Mouse (Mus musculus) G1E-ER4 (cell line): ENCODE measurements around the gene Fkbp2. TPM values are rescaled to one million over a fixed set of nuclear protein-coding genes. Genes with fewer than 3 reads are reported as not detected.

Experiments
- GATA1 ChIP-seq: IDR thresholded peaks from one replicate; pipeline ENCODE4 v1.8.0; 2012; ENCODE audit warnings: low read length, inconsistent platforms
- polyA plus RNA-seq: library from polyadenylated mRNA; stranded (reverse); fragments of >175 nt; gene quantifications from 2 replicates; pipeline ENCODE4 v1.2.3, GENCODE M21; 2012

Gene Fkbp2
- polyA plus RNA-seq, 1 experiment, result 256 TPM

DNA sequence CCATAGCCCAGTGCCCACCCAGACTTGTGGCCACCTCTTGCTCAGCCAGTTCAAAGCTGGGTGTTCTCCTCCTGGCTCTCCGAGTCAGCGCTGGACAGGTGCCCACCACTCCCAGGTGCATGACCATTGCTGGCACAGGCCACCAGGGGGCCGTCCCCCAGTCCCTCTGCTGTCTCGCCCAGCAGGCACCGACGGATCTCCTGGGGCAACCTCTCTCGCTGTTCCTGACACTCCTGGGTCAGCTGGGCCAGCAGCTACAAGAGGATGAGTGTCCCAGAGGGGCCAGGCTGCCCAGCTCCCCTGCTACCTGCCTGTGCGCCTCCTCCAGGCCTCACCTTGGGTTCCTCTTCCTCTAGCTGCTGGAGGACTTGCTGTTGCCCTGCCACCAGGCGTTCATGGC, 26.3 kb downstream of the Fkbp2 start:
- no peak for TF ChIP-seq GATA1

DNA sequence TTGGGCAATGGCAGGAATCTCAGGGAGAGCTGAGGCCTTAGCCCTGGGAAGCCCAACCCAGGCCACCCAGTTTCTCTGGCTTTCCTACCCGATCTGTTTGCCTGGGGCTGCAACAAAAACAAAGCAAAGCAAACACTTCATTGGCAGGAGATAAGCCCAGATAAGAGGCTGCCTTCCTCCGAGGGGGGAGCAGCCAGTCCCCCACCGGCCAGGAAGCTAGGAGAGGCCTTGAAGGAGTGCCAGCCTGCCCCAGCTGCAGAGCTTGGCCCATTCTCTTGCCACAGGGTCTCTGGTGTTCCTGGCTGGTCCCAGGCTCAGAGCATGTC, 27.6 kb downstream of the Fkbp2 start:
- no peak for TF ChIP-seq GATA1

DNA sequence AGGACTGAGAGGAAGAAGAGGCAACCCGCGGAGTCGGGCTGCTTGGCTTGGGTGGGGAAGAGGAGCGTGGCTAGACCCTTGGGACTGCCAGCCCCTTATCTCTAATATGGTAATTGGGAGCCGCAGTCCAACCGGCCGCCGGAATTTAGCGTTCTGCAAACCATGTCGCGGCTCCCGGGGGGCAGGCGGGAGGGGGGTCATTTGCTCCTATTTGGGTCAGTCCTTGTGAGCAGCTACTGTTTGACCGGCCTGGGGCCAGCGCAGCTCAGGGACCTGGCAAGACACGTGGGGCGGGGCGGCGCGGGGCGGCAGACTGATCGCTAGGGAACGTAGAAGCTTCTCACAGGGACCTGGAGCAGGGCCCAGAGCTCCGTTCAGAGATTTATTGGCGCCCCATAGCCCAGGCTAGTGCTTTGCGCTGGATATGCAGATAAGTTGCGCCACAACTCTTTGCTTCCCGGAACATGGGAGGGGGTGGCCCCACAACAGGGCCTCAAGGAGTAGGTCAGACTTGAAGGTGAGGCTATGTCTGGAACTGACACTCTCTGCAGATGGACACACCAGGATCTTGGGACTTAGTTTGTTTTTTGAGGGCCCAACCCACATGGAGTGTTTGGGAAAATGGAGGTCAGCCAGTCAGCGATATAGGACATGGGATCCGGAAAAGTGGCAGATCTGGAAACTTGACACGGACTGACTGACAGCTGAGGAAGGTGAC, 28.1 kb downstream of the Fkbp2 start:
- TF ChIP-seq GATA1, result no peak

DNA sequence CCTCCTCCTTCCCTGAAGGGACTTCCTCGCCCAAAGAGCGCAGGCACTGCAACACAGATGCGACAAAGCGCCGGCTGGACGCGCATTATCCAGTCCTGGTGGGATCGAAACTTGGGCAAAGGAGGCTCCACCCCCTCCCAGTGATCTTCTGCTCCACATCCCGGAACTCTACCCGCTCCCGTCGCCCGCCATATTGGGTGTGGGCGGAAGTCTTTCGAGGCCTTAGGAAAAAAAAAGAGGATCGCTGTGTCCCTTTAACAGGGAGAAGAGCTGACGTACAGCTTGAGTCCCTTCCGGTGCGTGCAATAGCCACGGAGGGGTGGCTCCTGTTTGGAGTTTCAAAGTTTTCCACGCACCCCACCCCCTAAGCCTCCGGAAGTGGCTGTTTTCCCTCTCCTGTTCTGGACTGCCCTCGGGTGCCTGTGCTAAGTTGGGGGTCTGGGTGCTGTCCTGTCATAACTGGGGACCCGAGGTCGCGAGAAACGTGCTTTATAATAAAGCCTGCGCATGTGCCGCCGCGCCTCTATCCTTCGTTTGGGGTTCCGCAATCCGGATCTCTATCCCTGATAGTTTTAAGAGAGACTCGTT, 28.8 kb downstream of the Fkbp2 start:
- no peak for TF ChIP-seq GATA1

DNA sequence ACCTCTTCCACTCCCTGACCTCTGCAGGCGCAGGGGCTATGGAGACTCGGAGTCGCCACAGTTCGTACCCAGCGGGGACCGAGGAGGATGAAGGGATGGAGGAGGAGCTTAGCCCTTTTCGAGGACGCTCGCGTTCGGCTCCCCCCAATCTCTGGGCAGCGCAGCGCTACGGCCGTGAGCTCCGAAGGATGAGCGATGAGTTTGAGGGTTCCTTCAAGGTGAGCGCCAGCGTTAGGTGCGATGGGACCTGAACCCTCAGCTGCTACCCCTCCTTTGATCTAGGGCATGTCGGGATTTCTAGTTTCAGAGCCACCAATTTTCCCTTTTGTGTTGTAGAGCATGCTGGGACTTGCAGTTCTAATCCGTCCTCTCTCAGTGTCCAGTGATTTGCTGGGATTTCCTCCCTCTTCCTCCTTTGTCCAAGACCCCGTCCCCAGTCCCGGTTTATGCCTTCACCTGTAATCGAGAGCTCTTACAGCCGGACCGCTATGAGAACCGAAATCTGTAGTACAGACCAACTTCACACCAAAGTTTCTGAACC, 29.6 kb downstream of the Fkbp2 start:
- TF ChIP-seq GATA1, result no peak

DNA sequence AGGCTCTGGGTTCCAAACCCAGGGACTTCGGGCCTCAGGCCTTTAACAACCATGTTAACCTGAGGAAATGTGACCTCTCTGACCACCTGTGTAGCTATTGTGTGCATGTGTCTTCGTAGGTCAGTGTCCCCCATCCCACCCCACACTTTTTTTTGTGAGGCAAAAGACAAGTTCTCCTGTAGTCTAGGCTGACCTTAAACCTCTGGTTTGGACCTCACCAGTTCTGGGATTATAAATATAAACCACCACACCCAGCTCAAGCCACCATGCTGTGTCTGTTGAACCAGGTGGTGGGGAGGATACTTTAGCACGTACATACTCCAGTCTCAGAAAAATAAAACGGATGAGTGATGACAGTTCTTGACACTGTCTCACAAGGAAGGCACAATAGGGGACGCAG, 30.4 kb downstream of the Fkbp2 start:
- TF ChIP-seq GATA1, result no peak

DNA sequence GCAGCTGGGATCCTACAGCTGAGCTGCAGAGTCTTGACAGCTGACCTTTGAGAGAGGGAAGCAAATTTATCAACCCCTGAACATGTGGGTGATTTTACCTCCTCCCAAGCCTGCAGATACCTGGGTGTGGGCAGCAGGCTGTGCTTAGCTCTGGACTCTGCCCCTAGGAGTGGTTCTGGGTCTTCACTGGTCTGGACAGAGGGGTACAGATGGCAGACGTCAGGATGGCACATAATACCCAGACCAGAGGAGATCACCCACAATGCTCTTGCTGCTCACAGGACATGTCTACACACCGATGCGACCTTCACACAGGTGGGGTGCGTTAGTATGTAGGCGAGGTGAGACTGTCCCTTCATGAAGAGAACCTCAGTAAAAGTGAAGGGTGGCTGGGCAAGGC, 30.8 kb downstream of the Fkbp2 start:
- no peak for TF ChIP-seq GATA1

DNA sequence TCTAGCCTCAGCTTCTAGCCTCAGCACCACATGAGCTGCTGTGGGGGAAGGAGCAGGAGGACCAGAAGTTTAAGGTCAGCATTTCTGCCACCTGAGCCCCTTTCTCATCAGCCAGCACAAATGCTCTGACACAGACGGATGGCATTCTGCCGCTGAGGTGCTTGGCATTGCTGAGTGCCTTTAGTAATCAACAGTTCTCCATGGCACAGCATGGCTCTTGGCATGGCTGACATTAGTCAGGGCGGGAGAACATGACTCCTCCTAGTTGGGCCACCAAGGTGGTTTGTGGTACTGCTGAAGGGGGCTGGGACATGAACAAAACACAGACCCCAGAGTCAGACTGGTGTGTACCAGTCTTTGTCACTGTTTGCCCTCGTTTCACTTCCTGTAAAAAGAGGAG, 32.1 kb downstream of the Fkbp2 start:
- no peak for TF ChIP-seq GATA1

GRCm38 (mm10) chr19:6947742-6948141, 32.6 kb downstream of the Fkbp2 start:
- no peak for TF ChIP-seq GATA1

DNA sequence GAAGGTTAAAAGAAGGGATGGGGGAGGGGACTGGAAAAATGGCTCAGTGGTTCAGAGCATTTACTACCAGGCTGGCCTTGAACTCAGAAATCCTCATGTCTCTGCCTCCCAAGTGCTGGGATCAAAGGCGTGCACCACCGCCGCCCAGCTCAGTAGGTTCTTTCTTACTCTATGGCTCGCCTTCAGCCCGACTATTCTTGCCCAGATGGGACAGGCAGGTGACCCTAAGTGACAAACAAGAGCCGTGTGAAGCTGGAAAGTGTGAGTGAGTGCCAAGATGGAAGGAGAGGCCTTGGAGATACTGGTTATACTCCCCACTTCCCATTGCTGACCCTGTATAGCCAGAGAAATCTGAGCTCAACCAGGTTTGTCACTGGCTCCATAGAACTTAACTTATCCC, 36.6 kb downstream of the Fkbp2 start:
- no peak for TF ChIP-seq GATA1

DNA sequence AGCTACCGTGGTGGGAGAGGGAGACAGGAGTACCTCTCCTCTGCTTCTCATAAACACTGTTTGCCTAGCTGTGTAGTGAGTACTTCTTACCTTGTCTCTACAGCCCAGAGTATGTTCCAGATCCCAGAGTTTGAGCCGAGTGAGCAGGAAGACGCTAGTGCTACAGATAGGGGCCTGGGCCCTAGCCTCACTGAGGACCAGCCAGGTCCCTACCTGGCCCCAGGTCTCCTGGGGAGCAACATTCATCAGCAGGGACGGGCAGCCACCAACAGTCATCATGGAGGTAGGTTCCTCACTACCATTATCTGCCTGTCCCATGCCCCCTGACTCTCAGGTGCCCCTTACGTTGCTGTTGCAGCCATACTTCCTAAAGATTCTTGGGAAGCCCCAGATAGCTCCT, 37.5 kb downstream of the Fkbp2 start:
- TF ChIP-seq GATA1, result no peak

DNA sequence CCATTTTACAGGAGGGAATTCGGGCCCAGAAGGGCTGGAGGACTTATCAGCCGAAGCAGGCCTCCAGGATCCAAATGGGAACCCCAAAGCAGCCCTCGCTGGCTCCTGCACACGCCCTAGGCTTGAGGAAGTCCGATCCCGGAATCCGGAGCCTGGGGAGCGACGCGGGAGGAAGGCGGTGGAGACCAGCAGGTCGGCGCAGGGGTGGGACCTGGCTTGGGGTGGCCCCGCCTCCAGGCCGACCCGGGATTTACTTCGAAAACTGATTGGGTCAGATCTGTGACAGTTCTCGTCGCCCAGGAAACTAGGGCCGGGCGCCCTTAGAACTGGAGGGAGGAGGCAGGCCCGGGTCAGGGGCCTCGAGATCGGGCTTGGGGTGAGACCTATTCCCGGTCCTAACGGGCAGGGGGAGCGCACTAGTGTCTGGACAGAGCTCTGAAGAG, 38.0 kb downstream of the Fkbp2 start, which contains the start of gene Gpr137:
TSS of gene Gpr137 (minus strand) at position 232 of the 443 bp plus-strand sequence.
- TF ChIP-seq GATA1, result no peak

DNA sequence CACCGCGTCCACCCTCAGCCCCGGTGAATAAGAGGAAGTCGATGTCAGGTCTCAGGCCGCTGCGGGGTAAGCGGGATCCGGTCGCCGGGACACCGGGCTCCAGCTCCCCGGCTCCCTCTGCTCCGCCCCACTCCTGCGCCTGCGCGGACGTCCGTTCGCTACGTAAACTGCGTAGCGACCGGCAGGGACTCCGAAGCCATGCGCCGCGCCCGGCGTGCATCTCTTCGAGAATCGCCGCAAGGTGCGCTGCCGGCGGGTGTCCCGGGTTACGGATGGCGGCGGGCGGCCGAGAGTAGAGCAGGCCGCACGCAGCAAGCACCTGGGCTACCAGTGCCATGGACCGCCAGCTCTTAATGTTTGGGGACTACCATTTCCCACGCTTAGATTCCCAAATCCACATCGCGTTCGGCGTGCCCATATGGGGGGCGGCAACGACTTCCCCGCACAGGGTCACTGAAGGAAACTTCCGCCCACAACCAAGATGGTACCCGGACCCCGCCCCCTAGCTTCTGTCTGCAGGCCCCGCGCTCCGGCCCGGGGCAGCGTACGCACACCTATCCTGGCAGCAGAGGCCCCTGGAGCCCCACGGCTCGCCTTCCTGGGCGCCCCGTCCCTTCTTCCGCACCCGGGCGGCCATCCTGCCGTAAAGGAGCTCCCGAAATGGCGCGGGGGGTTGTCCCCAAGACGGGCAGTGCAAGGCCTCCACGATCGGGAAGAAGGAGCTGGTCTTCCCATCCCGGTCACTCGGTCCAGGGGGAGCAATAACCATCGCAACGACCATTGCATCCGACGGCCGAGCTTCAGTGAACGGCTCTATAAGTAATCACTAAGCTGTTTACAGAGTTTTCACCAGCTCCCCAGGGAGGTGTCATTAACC, 38.7 kb downstream of the Fkbp2 start, which contains the start of gene Bad:
TSS of gene Bad (plus strand) at position 490 of the 877 bp plus-strand sequence.
- TF ChIP-seq GATA1, result no peak

DNA sequence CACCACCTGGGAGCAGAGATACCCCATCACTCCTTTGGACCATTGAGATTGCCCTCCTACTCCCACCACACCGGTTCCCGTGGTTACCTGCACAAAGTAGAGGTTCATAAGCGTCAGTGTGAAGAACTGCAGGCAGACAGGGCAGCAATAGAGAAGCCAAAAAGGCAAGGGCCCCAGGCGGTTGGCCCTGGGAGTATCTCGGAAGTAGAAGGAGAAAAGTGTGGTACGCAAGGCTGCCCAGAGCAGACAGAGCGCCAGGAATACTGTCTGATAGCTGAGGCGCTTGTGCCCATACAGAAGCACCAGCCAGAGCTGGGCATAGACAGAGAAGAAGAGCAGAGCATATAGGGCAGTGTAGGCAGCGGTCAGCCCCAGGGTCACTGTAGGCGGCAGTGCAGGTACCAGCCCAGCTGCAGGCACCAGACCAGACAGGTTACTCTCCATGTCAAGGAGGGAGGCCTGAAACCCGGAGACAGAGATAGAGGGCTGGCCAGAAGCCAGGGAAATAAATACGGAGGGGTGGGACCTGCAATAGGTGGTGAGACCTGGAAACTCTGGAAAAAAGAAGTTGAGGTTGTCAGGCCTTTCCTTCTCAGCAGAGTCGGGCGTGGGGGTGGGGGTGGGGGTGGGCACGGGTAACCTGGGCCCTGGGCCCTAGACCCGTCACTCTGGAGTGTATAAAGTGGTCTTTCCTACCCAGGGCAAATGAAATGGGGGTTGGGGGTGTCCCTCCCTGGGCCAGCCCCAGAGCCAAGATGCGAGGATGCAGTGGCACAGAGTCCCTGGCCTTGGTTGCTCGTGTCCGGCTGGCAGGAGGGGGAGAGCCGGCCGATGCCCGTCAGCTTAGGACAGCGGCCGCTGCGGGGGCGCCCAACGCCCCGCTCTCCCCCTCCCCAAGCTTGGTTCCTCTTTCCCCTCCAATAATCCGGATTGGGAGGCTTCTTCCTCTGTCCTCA, 39.6 kb downstream of the Fkbp2 start:
- TF ChIP-seq GATA1, result no peak
